Mouse (Mus musculus): ENCODE data around the gene Rmdn2. TPM values are rescaled to one million over a fixed set of nuclear protein-coding genes. Genes with fewer than 3 reads are reported as not detected.

The Rmdn2 gene
- polyA plus RNA-seq, 1 experiment from 2014 or later, result 18.6 TPM

- Histone ChIP-seq H3K36me3 (no peaks in the 10 kb centered on the region), H3K27me3 (ENCODE audit: insufficient read depth, poor library complexity, severe bottlenecking) (no peaks in the 10 kb centered on the region), H3K4me1 (no peaks in the 10 kb centered on the region), H3K4me3 (no peak overlapping the region), H3K9me3 (no peaks in the 10 kb centered on the region), H3K27ac (no peak overlapping the region)
- no peak for DNase-seq (ENCODE audit: low spot score)
- WGBS, result 28% methylated on average over 3 of the region's 3 CpGs
Measured at GRCm38 (mm10) chr17:79663393-79664105, 51.9 kb downstream of the Rmdn2 start.

GRCm38 (mm10) chr17:79664106-79664417 lies 52.4 kb downstream of the Rmdn2 start:
- Histone ChIP-seq H3K36me3 (no peaks in the 10 kb centered on the region), H3K27ac (no peak overlapping the region), H3K9me3 (no peaks in the 10 kb centered on the region), H3K4me1 (no peaks in the 10 kb centered on the region), H3K4me3 (no peak overlapping the region), H3K27me3 (ENCODE audit: insufficient read depth, poor library complexity, severe bottlenecking) (no peaks in the 10 kb centered on the region)
- WGBS, result 88% methylated on average over 2 of the region's 2 CpGs
- no peak for DNase-seq (ENCODE audit: low spot score)

- no peak for DNase-seq (ENCODE audit: low spot score)
- H3K4me3 ChIP-seq, result no peak overlapping the region
- no peaks in the 10 kb centered on the region for H3K4me1 ChIP-seq
- H3K27me3 ChIP-seq (ENCODE audit: insufficient read depth, poor library complexity, severe bottlenecking), result no peaks in the 10 kb centered on the region
- no peaks in the 10 kb centered on the region for H3K36me3 ChIP-seq
- 48% methylated on average over 2 of the region's 2 CpGs for WGBS
- no peaks in the 10 kb centered on the region for H3K9me3 ChIP-seq
- H3K27ac ChIP-seq, result no peak overlapping the region
Measured at GRCm38 (mm10) chr17:79670837-79671236, 59.2 kb downstream of the Rmdn2 start.

GRCm38 (mm10) chr17:79695106-79695505 lies 83.4 kb downstream of the Rmdn2 start:
- Histone ChIP-seq H3K4me3 (no peak overlapping the region), H3K36me3 (no peaks in the 10 kb centered on the region), H3K4me1 (peaks cover 6% of the 10 kb centered on the region; the same call in 1 of the 2 replicates), H3K27me3 (ENCODE audit: insufficient read depth, poor library complexity, severe bottlenecking) (no peaks in the 10 kb centered on the region), H3K9me3 (no peaks in the 10 kb centered on the region), H3K27ac (no peak overlapping the region)
- no peak for DNase-seq (ENCODE audit: low spot score)
- WGBS, result 82% methylated on average over 4 of the region's 4 CpGs

- Histone ChIP-seq H3K27me3 (ENCODE audit: insufficient read depth, poor library complexity, severe bottlenecking) (no peaks in the 10 kb centered on the region), H3K4me3 (no peak overlapping the region), H3K27ac (no peak overlapping the region), H3K4me1 (peaks cover 6% of the 10 kb centered on the region; the same call in 1 of the 2 replicates), H3K36me3 (no peaks in the 10 kb centered on the region), H3K9me3 (no peaks in the 10 kb centered on the region)
- no peak for DNase-seq (ENCODE audit: low spot score)
- 89% methylated on average over 6 of the region's 6 CpGs for WGBS
Measured at GRCm38 (mm10) chr17:79695541-79695940, 83.9 kb downstream of the Rmdn2 start.

GRCm38 (mm10) chr17:79699197-79699596 lies 87.5 kb downstream of the Rmdn2 start:
- Histone ChIP-seq H3K36me3 (no peaks in the 10 kb centered on the region), H3K9me3 (no peaks in the 10 kb centered on the region), H3K4me1 (peaks cover 4% of the 10 kb centered on the region; the same call in 1 of the 2 replicates), H3K4me3 (no peak overlapping the region), H3K27me3 (ENCODE audit: insufficient read depth, poor library complexity, severe bottlenecking) (no peaks in the 10 kb centered on the region), H3K27ac (no peak overlapping the region)
- no peak for DNase-seq (ENCODE audit: low spot score)
- 21% methylated on average over 1 of the region's 1 CpGs for WGBS

GRCm38 (mm10) chr17:79700871-79701270 lies 89.2 kb downstream of the Rmdn2 start:
- Histone ChIP-seq H3K27me3 (ENCODE audit: insufficient read depth, poor library complexity, severe bottlenecking) (peaks cover 7% of the 10 kb centered on the region; the same call in 1 of the 2 replicates), H3K4me1 (0 out of 2 replicates have a peak, but pooled peaks cover 4% of the 10 kb centered on the region), H3K9me3 (no peaks in the 10 kb centered on the region), H3K36me3 (no peaks in the 10 kb centered on the region), H3K4me3 (no peak overlapping the region), H3K27ac (no peak overlapping the region)
- WGBS, result 86% methylated on average over 5 of the region's 5 CpGs
- DNase-seq (ENCODE audit: low spot score), result no peak

GRCm38 (mm10) chr17:79705671-79706455 lies 94.2 kb downstream of the Rmdn2 start:
- Histone ChIP-seq H3K27me3 (ENCODE audit: insufficient read depth, poor library complexity, severe bottlenecking) (peaks cover 28% of the 10 kb centered on the region), H3K27ac (no peak overlapping the region), H3K9me3 (no peaks in the 10 kb centered on the region), H3K4me1 (peaks cover 8% of the 10 kb centered on the region; the same call in 1 of the 2 replicates), H3K4me3 (no peak overlapping the region), H3K36me3 (no peaks in the 10 kb centered on the region)
- WGBS, result 74% methylated on average over 9 of the region's 9 CpGs
- no peak for DNase-seq (ENCODE audit: low spot score)

GRCm38 (mm10) chr17:79708168-79708567 lies 96.5 kb downstream of the Rmdn2 start:
- Histone ChIP-seq H3K4me1 (peaks cover 11% of the 10 kb centered on the region), H3K36me3 (no peaks in the 10 kb centered on the region), H3K27ac (no peak overlapping the region), H3K4me3 (no peak overlapping the region), H3K27me3 (ENCODE audit: insufficient read depth, poor library complexity, severe bottlenecking) (peaks cover 51% of the 10 kb centered on the region), H3K9me3 (no peaks in the 10 kb centered on the region)
- no peak for DNase-seq (ENCODE audit: low spot score)
- WGBS, result 22% methylated on average over 7 of the region's 7 CpGs

GRCm38 (mm10) chr17:79709718-79710117 lies 98.1 kb downstream of the Rmdn2 start:
- Histone ChIP-seq H3K27ac (no peak overlapping the region), H3K27me3 (ENCODE audit: insufficient read depth, poor library complexity, severe bottlenecking) (peaks cover 67% of the 10 kb centered on the region), H3K4me1 (peaks cover 27% of the 10 kb centered on the region), H3K9me3 (no peaks in the 10 kb centered on the region), H3K36me3 (no peaks in the 10 kb centered on the region), H3K4me3 (no peak overlapping the region)
- DNase-seq (ENCODE audit: low spot score), result no peak
- WGBS, result 36% methylated on average over 1 of the region's 1 CpGs

- Histone ChIP-seq H3K36me3 (no peaks in the 10 kb centered on the region), H3K4me3 (no peak overlapping the region), H3K27me3 (ENCODE audit: insufficient read depth, poor library complexity, severe bottlenecking) (peaks cover 67% of the 10 kb centered on the region), H3K9me3 (no peaks in the 10 kb centered on the region), H3K27ac (no peak overlapping the region), H3K4me1 (peaks cover 33% of the 10 kb centered on the region)
- DNase-seq (ENCODE audit: low spot score), result no peak
- 24% methylated on average over 15 of the region's 15 CpGs for WGBS
Measured at GRCm38 (mm10) chr17:79710246-79710842, 98.7 kb downstream of the Rmdn2 start.

- Histone ChIP-seq H3K4me1 (peaks cover 37% of the 10 kb centered on the region), H3K27ac (no peak overlapping the region), H3K27me3 (ENCODE audit: insufficient read depth, poor library complexity, severe bottlenecking) (peaks cover 70% of the 10 kb centered on the region), H3K9me3 (no peaks in the 10 kb centered on the region), H3K4me3 (no peak overlapping the region), H3K36me3 (no peaks in the 10 kb centered on the region)
- DNase-seq (ENCODE audit: low spot score), result no peak
- WGBS, result 16% methylated on average over 6 of the region's 6 CpGs
Measured at GRCm38 (mm10) chr17:79711944-79712343, 100.3 kb downstream of the Rmdn2 start.

GRCm38 (mm10) chr17:79712536-79712935 lies 100.9 kb downstream of the Rmdn2 start:
- no peaks in the 10 kb centered on the region for H3K36me3 ChIP-seq
- H3K9me3 ChIP-seq, result no peaks in the 10 kb centered on the region
- no peak overlapping the region for H3K27ac ChIP-seq
- WGBS, result 5% methylated on average over 9 of the region's 9 CpGs
- no peak for DNase-seq (ENCODE audit: low spot score)
- peak overlapping the region; percentile 22; the same call in 1 of the 2 replicates for H3K4me3 ChIP-seq
- peaks cover 37% of the 10 kb centered on the region for H3K4me1 ChIP-seq
- peaks cover 76% of the 10 kb centered on the region for H3K27me3 ChIP-seq (ENCODE audit: insufficient read depth, poor library complexity, severe bottlenecking)

Measured in heart, embryonic 10.5 days (tissue).